8 mouse cellular contexts compared by ENCODE assay signal in the genomic region with DNA sequence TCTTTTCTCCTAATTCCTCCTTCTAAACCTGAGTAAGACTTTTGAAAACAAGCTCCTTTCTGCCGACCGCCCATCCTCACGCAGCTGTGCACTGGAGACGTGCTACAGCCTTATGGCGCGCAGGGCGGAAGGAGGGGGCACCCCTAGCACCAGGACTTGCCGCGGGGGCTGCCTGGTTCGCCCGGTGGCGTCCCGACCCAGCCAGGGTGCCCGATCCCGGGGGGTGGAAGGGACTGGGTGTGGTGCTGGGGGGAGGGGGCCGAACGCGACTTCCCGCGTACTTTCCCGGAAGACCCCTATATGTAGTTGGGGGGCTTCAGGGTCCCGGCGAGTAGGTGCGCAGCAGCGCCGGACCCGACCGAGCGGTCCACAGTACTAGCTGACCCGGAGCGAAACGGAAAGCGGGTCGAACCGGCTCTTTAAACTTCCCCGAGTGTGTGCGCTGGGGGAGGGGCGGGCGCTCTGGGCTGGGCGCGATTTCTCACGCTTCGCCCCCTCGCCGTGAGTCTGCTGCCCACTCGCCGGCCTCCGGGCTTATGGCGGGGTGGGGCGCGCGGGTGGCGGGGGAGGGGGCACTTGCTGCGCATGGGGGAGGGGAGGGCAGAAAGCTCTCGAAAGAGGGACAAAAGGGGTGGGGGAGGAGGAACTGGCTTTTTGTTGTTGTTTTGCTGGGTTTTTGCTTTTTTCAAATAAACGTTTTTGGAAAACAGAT. TPM values are rescaled to one million over a fixed set of nuclear protein-coding genes. Genes with fewer than 3 reads are reported as not detected.
DNase-seq lines count a peak whose midpoint lies in the region; ATAC-seq lines count a peak whose summit lies in the region.

No protein-coding gene starts in this region.

- peak overlapping the region; percentile 88 for H3K4me2 ChIP-seq in hindbrain, embryonic 11.5 days (replicated peaks; ENCODE audit: low read depth, low read length)

- under 1% methylated on average over 48 of the region's 56 CpGs for WGBS in hindbrain, embryonic 11.5 days

- DNase-seq in Muller cell, postnatal 12 days (ENCODE audit: inconsistent ontology term), result peak; percentile 72
- peak; percentile 73 for DNase-seq in cerebellum, adult 9-10 months
- peak; percentile 66 to 72 for DNase-seq in frontal cortex, postnatal 14 days (ENCODE audit: low spot score in 2 of 2)
- DNase-seq in hindbrain, embryonic 11.5 days (ENCODE audit: low spot score), result peak; percentile 82
- DNase-seq in layer of hippocampus, postnatal 14 days (ENCODE audit: low spot score in 2 of 2), result peak; percentile 76 to 85
- peak; percentile 87 for DNase-seq in lung, postnatal 14 days
- DNase-seq in ovary, postnatal 36 days (ENCODE audit: low spot score), result peak; percentile 82
- DNase-seq in thymus, postnatal 4 days, result peak; percentile 88

- peak overlapping the region; percentile 76 for H3K9ac ChIP-seq in hindbrain, embryonic 11.5 days (ENCODE audit: low read depth, low read length)

- H3K4me3 ChIP-seq in hindbrain, embryonic 11.5 days (ENCODE audit: low read depth, low read length), result peak overlapping the region; percentile 78

- ATAC-seq in hindbrain, embryonic 11.5 days (ENCODE audit: low FRiP score), result peak; percentile 42

- no peaks in the 10 kb centered on the region for H3K36me3 ChIP-seq in hindbrain, embryonic 11.5 days (ENCODE audit: control insufficient read depth, insufficient read depth, low read length)

- peak overlapping the region; percentile 96 for H3K27ac ChIP-seq in hindbrain, embryonic 11.5 days (ENCODE audit: low read depth, low read length)

- no peaks in the 10 kb centered on the region for H3K9me3 ChIP-seq in hindbrain, embryonic 11.5 days (ENCODE audit: control insufficient read depth, low read length)

- H3K27me3 ChIP-seq in hindbrain, embryonic 11.5 days (ENCODE audit: control insufficient read depth, insufficient read depth, low read length), result no peaks in the 10 kb centered on the region

- peaks cover 7% of the 10 kb centered on the region; the same call in 1 of the 2 replicates for H3K4me1 ChIP-seq in hindbrain, embryonic 11.5 days (replicated peaks; ENCODE audit: control insufficient read depth, insufficient read depth, low read length)

RNA-seq across cellular contexts. Expression of gene Anp32a, which starts 2.3 kb away (rescaled TPM):
- 220 and 221 TPM in 2 replicates for polyA plus RNA-seq in hindbrain, embryonic 11.5 days (2014; fragmentation: Nextera tagmentation; extraction: Ambion mirVana)
- 100 to 1,000 TPM; 241 to 247 TPM for total RNA-seq in layer of hippocampus, postnatal 14 days (2021)

Comparison
In these comparisons a context has a peak if more than half of its experiments do, and no peak if none do; other contexts are left out.
1. Peak in every context shown above with its lines: DNase-seq, ATAC-seq, H3K4me3 ChIP-seq and H3K27ac ChIP-seq.